Mouse (Mus musculus) hindbrain, postnatal 0 days (tissue): ENCODE results near the gene Snf8. TPM values are rescaled to one million over a fixed set of nuclear protein-coding genes. Genes with fewer than 3 reads are reported as not detected.

Experiments used
- ATAC-seq: fragments of 200-750 bp; cut with Nextera tagmentation; 2 replicates; pipeline ENCODE4 v1.8.0; 2017; ENCODE audit warnings: mild to moderate bottlenecking, moderate TSS enrichment, moderate library complexity
- DNase-seq: peaks from one replicate; pipeline ENCODE4 v3.0.0-alpha.2; 2015; ENCODE audit warnings: low spot score
- H3K27ac ChIP-seq: fragments of 300-500 bp; sonication (generic); 2 replicates; pipeline ENCODE4 v1.5.1; 2014; ENCODE audit warnings: mild to moderate bottlenecking
- H3K27me3 ChIP-seq: fragments of 300-500 bp; sonication (generic); 2 replicates; pipeline ENCODE4 v1.6.1; 2014; ENCODE audit warnings: low read length, mixed read lengths; ENCODE audit not compliant: insufficient read depth
- H3K36me3 ChIP-seq: fragments of 300-500 bp; sonication (generic); 2 replicates; pipeline ENCODE4 v1.6.1; 2014; ENCODE audit warnings: low read length, mixed read lengths; ENCODE audit not compliant: insufficient read depth
- H3K4me1 ChIP-seq: fragments of 300-500 bp; sonication (generic); 2 replicates; pipeline ENCODE4 v1.6.1; 2014; ENCODE audit warnings: antibody characterized with exemption, low read length, mixed read lengths; ENCODE audit not compliant: insufficient read depth
- H3K4me2 ChIP-seq: fragments of 300-500 bp; sonication (generic); 2 replicates; pipeline ENCODE4 v1.6.1; 2014; ENCODE audit warnings: low read depth, mild to moderate bottlenecking, low read length, moderate library complexity, mixed read lengths
- H3K4me3 ChIP-seq: fragments of 300-500 bp; sonication (generic); 2 replicates; pipeline ENCODE4 v1.5.1; 2014; ENCODE audit warnings: low read length
- H3K9ac ChIP-seq: fragments of 300-500 bp; sonication (generic); replicated peaks from 2 replicates; pipeline ENCODE4 v1.6.1; 2014; ENCODE audit warnings: mild to moderate bottlenecking, low read length, moderate library complexity, mixed read lengths
- H3K9me3 ChIP-seq: fragments of 300-500 bp; sonication (generic); 2 replicates; pipeline ENCODE4 v1.6.1; 2016; ENCODE audit warnings: low read length, mixed read lengths
- CTCF ChIP-seq: IDR thresholded peaks from 2 replicates; pipeline ENCODE4 v1.5.1; 2016; ENCODE audit warnings: antibody characterized with exemption, control low read depth, low read depth
- WGBS: fragments of 180-500 bp; shearing (Covaris S2); extraction: QIAGEN DNeasy Blood & Tissue Kit; methylation state at CpG from one replicate; pipeline ENCODE4 v1.1.7; 2014; 5-methylcytosine and 5-hydroxymethylcytosine counted together
- polyA plus RNA-seq: library from polyadenylated mRNA; unstranded; fragments of >200 nt; fragmentation: Nextera tagmentation; extraction: Ambion mirVana; gene quantifications from 2 replicates; pipeline ENCODE4 v1.2.1, GENCODE M21; 2015
- total RNA-seq: library from RNA; depleted of rRNA; stranded (reverse); fragments of >200 nt; gene quantifications from 2 replicates; pipeline ENCODE4 v1.2.3, GENCODE M21; 2014

The Snf8 gene
- total and polyA plus RNA-seq, 2 experiments from 2014 or later: 21.4 to 114 TPM

DNA sequence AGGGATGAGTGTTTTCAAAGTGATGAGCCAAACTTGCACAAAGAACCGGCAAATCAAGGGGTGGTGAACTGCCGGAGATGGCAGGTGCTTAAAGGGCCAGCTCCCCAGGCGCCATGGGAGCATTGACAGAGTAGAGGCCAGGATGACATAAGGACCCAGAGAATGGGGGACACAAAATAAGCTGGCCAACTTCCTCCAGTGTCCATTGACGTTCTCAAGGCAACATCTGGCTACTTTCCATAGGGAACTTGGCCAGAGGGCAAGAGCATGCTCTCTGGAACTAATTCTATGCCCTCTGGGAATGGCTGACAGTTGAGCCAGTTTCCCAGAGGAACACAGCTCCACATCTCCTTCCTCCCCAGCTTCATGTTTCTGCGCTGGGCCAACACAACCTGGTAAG lies 33.5 kb downstream of the Snf8 start:
- Histone ChIP-seq H3K36me3 (peaks cover 6% of the 10 kb centered on the region; the same call in 1 of the 2 replicates), H3K4me1 (peaks cover 9% of the 10 kb centered on the region), H3K9me3 (no peaks in the 10 kb centered on the region), H3K4me3 (no peak overlapping the region), H3K27me3 (no peaks in the 10 kb centered on the region), H3K9ac (no peak overlapping the region), H3K27ac (no peak overlapping the region), H3K4me2 (no peak overlapping the region)
- DNase-seq (peak; percentile 49), ATAC-seq (no peak)
- WGBS: 53% methylated on average over 5 of the region's 5 CpGs
- no peak for TF ChIP-seq CTCF

DNA sequence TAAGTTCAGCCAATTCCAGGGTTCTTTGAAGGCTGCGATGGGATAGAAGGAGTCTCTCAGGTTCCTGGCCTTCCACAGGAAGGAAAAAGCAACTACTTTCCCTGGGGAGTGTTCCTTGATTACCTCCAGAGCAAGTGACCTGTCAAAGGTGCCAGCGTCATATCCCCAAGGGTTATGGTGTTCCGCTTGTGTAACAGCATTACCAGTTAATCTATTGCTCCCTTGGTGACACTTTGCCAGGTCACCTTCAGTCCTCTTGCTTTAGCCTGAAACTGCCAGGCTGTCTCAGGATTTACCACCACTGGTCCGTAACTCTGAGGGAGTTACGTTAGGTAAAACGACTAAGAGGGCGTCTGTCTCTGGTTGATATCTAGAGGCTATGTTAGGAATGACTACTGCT lies 35.7 kb downstream of the Snf8 start:
- 87% methylated on average over 7 of the region's 7 CpGs for whole genome bisulfite sequencing
- Histone ChIP-seq H3K27me3 (no peaks in the 10 kb centered on the region), H3K4me1 (no peaks in the 10 kb centered on the region), H3K4me3 (no peak overlapping the region), H3K4me2 (no peak overlapping the region), H3K27ac (no peak overlapping the region), H3K36me3 (peaks cover 6% of the 10 kb centered on the region; the same call in 1 of the 2 replicates), H3K9ac (no peak overlapping the region), H3K9me3 (no peaks in the 10 kb centered on the region)
- ATAC-seq: no peak
- no peak for TF ChIP-seq CTCF
- no peak for DNase-seq

DNA sequence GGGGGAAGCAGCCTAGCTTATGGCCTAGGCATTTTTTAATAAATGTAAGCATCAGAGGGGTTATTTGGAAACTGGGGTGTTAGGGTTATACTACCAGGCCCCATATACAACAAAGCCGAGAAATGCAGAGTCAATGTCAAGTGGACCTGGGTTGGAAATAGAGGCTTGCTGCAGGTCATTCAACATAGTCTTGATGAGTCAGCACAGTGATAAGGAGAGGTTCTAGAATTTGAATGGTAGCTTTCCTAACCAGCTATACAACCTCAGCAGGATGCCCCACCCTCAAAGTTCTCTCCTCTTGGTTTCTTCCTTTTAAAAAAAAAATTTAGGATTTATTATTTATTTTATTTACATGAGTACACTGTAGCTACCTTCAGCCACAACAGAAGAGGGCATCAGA lies 36.3 kb downstream of the Snf8 start:
- DNase-seq (no peak), ATAC-seq (no peak)
- no peak for TF ChIP-seq CTCF
- Histone ChIP-seq H3K9me3 (no peaks in the 10 kb centered on the region), H3K4me1 (no peaks in the 10 kb centered on the region), H3K4me2 (no peak overlapping the region), H3K27me3 (no peaks in the 10 kb centered on the region), H3K36me3 (peaks cover 6% of the 10 kb centered on the region; the same call in 1 of the 2 replicates), H3K4me3 (no peak overlapping the region), H3K27ac (no peak overlapping the region), H3K9ac (no peak overlapping the region)
- WGBS: 88% methylated on average over 1 of the region's 1 CpGs

DNA sequence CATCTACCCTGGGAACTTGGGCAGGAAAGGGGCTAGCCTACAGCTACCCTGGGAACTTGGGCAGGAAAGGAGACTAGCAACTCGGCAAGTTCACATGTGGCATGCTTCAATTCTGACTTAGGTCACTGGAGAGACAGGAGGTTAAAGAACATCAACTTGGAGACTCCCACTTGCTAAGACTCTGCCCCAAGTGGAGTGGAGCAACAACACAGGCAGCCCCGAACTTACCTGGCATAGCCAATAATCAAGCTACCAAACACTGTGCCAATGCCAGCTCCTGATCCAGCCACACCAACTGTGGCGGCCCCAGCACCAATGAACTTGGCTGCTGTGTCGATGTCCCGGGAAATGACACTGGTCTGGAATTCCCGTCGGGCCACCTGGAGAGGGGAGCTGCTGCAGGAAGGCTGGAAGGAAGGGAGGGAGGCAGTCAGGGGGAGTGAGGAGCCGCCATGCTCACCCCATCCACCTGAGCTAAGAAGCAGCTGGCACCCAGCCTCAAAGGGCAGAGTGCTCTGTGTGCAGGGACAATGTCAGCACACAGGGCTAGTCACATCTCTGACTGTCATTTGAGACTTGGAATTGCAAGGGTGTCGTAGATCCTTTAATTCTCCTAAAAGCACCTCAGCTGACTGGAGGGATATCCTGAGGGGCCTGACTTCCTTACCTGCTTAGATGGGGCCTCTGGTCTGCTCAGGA lies 38.8 kb downstream of the Snf8 start:
- Histone ChIP-seq H3K4me2 (peak overlapping the region; percentile 86), H3K27me3 (no peaks in the 10 kb centered on the region), H3K27ac (no peak overlapping the region), H3K9me3 (no peaks in the 10 kb centered on the region), H3K4me1 (no peaks in the 10 kb centered on the region), H3K9ac (peak overlapping the region; percentile 84; the same call in 1 of the 2 replicates), H3K36me3 (peaks cover 6% of the 10 kb centered on the region; the same call in 1 of the 2 replicates), H3K4me3 (peak overlapping the region; percentile 88; the same call in 1 of the 2 replicates)
- DNase-seq (no peak), ATAC-seq (no peak)
- 81% methylated on average over 8 of the region's 9 CpGs for WGBS
- TF ChIP-seq CTCF: no peak

DNA sequence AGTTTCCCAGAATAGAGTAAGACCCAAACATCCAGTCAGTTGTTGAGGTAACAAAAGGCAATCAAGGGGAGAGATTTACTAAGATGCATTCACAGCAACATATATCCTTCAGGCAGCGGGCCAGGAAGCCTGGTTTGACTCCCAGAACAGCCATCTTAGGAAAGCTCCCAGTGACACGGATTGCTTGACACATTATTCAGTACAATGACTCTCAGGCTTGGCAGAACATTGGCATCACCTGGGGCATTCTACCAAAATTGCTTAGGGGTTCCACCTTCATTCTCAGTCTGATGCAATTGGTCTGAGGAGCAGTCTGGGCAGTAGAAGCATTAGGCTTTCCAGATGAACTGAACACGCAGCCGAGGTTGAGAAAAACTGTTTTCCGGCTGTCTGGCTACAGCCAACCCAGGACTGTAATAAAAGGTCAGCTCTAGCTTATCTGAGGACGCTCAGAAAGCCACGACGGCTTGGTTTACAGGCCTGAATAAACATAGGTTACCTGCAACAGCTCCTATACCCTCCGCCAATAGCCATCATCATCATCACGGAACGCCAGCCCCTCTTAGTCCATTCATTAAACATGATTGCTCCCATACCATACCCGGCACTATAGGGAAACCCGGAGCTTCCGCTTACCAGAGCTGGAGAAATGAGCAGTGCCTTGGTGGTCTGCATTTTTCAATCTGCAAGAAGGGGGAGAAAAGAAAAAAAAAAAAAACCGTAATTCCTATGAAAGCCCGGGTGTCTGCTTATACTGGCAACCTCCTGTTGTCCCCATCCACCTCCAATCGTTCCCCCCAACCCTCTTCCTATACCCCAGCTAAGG lies 39.9 kb downstream of the Snf8 start:
- no peak for TF ChIP-seq CTCF
- 26% methylated on average over 17 of the region's 17 CpGs for WGBS
- no peaks in the 10 kb centered on the region for H3K9me3 ChIP-seq
- ATAC-seq (no peak), DNase-seq (peak; percentile 11)
- H3K4me2 ChIP-seq: peak overlapping the region; percentile 86
- H3K27me3 ChIP-seq: no peaks in the 10 kb centered on the region
- peak overlapping the region; percentile 84 for H3K9ac ChIP-seq
- H3K4me1 ChIP-seq: no peaks in the 10 kb centered on the region
- peak overlapping the region; percentile 88 for H3K4me3 ChIP-seq
- peaks cover 6% of the 10 kb centered on the region; the same call in 1 of the 2 replicates for H3K36me3 ChIP-seq
- peak overlapping the region; percentile 93 for H3K27ac ChIP-seq

DNA sequence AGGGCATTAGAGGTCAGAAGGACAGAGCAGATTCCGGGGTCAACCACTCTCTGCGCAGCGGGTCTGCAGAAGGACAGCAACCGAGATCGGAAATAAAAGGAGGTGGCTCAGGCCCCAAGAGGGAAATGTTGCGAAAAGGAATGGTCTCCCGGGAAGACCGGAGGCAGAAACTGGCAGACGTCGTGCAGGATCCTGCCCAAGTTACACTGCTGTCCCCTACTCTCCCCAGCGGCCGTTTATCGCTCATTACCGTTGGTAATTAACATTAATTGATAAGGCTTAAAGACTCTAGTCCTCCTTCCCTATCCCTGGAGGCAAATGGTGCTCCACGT lies 40.5 kb downstream of the Snf8 start:
- no peak for ATAC-seq
- TF ChIP-seq CTCF: no peak
- Histone ChIP-seq H3K9ac (peak overlapping the region; percentile 84), H3K4me2 (peak overlapping the region; percentile 86), H3K9me3 (no peaks in the 10 kb centered on the region), H3K4me1 (no peaks in the 10 kb centered on the region), H3K27ac (peak overlapping the region; percentile 93), H3K36me3 (peaks cover 5% of the 10 kb centered on the region; the same call in 1 of the 2 replicates), H3K27me3 (no peaks in the 10 kb centered on the region), H3K4me3 (peak overlapping the region; percentile 88)
- no peak for DNase-seq
- under 1% methylated on average over 15 of the region's 15 CpGs for WGBS
